Mouse (Mus musculus): Measurements from ENCODE around the gene Strip1.
A peak's percentile ranks its signal among the peaks of the same experiment; 100 is the strongest.

DNA sequence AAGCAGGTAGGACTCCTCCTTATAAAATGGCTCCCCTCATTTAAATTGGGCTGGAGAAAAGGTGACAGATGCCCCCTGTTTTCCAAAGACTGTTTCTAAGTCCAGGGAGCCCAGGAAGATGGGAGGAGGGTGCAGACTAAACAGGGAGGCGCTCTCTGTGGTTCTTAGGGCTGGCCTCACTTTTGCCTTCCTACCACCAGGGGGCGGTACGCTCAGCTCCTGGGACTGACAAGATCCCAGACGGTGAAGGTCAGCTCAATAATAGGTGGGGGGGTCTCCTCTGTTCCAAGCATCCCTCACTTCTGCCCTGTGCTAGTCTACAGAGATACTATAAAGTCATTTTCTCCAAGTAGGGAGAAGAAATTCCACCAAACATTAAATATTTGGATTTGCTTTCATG lies 26.2 kb downstream of the Strip1 start:
- TF ChIP-seq CTCF (IDR thresholded peaks at IDR 0.05; ENCODE audit: low read depth) (peak; percentile 90), EP300 (IDR thresholded peaks at IDR 0.05; ENCODE audit: low read depth) (no peak)

All from liver, embryonic 14.5 days (tissue).